In genomic region chr13:21462516-21462915, GRCm38 (mm10) we compare ENCODE assay signal across 29 mouse cellular contexts. TPM values are rescaled to one million over a fixed set of nuclear protein-coding genes. Genes with fewer than 3 reads are reported as not detected.
"Had no signal": no experiment of that assay in that cellular context is flagged by ENCODE, and none has a peak within 500 bp of the region (broad histone marks: within the 10 kb centered on the region; RNA-seq: fewer than 3 reads in every experiment).

No protein-coding gene starts in this region.

RNA-seq across cellular contexts. Expression of gene Zkscan4, which starts 16.2 kb away (rescaled TPM):
- polyA plus RNA-seq: myocyte had no signal

RNA-seq across cellular contexts. Expression of gene Gm10065, which starts 16.7 kb away (rescaled TPM):
- polyA plus RNA-seq: limb, embryonic 10.5 days; limb, embryonic 12.5 days; limb, embryonic 13.5 days; limb, embryonic 14.5 days; limb, embryonic 15.5 days; liver, adult 2 months; liver, embryonic 11.5 days; liver, embryonic 12.5 days; liver, embryonic 13.5 days; liver, embryonic 14.5 days; liver, embryonic 15.5 days; liver, embryonic 16.5 days; liver, postnatal 0 days; lung, adult 2 months; lung, embryonic 14.5 days; lung, embryonic 15.5 days; lung, embryonic 16.5 days; lung, postnatal 0 days; macrophage; midbrain, embryonic 10.5 days; midbrain, embryonic 11.5 days; midbrain, embryonic 12.5 days; midbrain, embryonic 13.5 days; midbrain, embryonic 14.5 days; midbrain, embryonic 15.5 days; midbrain, embryonic 16.5 days; midbrain, postnatal 0 days; myocyte; neural tube, embryonic 12.5 days had no signal

RNA-seq across cellular contexts. Expression of gene Pgbd1, which starts 21.7 kb away (rescaled TPM):
- polyA plus RNA-seq: macrophage had no signal
